Mouse (Mus musculus): ENCODE data around the gene Thoc5.

Gene Thoc5

DNA sequence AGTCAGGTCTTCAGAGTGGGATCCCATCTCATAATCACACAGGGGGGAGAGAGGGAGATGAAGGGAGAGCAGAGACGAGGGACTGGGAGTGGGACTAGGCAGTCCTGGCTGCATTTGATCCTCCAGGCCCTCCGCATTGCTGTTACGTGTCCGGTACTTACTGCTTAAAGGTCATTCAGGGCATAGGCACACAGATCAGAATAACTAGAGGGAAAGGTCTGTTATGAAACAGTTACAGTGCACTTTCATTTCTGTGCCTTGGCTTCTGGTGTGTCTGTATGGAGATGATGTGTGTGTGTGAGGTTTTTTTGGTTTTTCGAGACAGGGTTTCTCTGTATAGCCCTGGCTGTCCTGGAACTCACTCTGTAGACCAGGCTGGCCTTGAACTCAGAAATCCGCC is 11.1 kb downstream of the Thoc5 start:
- DNase-seq (ENCODE audit: low spot score in 2 of 2): no peak

DNA sequence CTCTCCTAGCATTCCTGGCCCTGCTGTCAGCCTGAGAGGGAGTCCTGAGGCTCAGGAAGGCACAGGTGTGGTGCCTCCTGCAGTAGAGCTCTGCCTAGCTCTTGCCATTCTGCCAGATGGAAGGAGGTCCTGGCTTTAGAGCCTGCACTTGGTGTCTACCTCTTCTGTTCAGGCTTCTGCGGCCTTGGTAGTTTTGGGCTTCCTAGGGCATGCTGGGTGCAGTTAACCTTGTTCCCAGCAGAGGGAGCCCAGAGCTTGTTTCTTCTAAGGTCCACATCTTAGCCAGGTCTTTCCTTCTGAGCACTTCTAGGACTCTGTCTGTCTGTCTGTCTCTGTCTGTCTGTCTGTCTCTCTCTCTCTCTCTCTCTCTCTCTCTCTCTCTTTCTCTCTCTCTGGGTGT is 20.9 kb downstream of the Thoc5 start:
- peak in 1 of 2 experiments; percentile 37 for DNase-seq (ENCODE audit: low spot score in 2 of 2)

DNA sequence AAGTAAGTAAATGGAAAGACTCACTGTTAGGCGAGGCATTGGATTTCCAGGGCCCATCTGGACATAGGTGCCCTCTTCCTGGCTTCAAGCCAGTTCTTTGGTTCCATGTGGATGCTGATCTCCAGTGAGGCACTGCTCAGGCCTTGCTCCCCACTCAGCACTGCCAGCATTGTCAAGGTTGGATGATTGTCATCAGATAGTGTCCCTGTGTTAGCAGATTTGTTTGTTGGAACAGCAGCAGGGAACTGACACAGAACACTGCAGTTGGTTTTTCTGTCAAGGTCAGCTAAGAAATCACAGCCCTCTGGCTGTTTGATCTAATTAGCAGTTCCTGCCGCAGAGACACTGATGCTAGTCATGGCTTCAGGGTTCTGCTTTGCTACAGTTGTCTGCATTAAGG is 26.2 kb downstream of the Thoc5 start:
- no peak for DNase-seq (ENCODE audit: low spot score in 2 of 2)

DNA sequence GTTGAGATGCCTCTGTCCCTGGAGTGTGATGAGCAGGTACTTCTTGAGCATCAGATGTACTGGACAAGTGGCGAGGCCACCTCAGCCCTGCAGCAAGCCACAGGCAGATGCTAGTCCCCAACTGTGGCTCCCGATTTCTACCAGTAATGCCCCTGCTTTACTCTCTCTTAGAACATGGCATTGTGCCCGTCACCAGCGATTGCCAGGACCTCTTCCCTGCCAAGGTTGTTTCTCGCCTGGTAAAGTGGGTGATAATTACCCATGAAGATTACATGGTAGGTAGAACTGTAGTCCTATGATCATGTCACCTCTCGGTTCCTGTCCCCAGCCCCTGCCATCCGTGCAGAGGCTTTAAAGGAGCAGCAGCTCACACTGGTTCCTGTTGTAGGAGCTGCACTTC is 26.6 kb downstream of the Thoc5 start:
- no peak for DNase-seq (ENCODE audit: low spot score in 2 of 2)

DNA sequence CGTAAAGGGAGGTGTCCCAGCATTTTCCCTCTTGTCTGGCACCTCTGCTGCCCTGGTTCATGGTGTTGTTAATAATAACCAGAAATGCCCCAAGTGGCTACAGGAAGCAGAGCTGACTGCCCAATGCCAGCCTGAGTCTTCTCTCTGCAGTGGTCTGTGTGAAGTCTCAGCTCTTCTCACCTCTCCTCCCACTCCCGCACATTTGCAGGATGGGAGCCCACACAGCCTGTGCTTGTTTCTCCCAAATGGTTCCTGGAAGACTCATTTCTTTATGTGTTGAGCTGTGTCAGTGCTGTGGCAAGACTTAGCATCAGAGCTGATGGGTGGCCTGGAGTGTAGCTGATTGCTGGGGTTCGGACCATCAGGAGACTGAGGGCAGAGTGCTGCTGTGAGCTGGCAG is 32.1 kb downstream of the Thoc5 start:
- no peak for DNase-seq (ENCODE audit: low spot score in 2 of 2)

DNA sequence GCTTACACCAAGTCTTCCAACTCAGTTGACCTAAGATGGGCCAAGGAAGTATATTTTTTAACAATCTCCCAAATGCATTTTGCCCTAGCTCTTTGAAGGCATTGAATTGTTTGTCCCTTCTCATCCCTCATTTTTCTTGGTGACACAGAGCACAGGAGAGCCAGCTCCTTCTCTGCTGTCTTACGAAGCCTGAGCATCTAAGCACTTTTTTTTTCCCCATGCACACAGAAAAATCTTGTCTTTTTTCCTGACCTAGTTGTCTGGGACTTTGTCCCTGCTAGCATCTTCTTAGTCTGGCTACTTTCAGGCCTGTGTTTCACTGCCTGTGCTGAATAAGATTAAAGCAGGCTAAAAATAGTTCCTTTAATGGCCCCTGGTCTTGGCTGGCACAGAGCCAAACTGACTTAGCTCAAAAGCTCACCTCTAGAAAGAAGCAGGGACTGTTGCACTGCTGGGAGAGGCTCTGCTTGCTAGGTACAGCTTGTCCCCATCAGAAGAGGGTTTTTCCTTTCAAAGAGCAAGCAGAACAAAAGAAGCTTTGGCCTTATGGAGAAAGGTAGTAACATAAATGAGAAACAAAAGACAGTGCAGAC is 36.0 kb downstream of the Thoc5 start:
- no peak for DNase-seq (ENCODE audit: low spot score in 2 of 2)

DNA sequence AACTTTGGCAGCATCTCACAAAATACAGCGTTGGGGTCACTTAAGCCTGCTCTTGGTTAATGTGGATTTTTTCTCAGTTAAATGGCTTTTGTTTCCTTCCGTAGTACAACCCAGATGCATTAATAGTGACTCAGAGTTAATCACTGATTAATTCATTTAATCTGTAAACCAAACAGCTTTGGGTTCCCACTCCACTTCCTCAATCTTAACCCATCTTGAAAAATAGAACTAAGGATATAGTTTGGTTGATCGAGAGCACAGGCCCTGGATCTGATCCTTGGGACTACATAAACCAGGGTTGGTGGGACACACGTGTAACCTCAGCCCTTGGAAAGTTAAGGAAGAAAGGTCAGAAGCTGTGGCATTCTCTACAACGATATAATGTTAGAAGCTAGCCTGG is 41.1 kb downstream of the Thoc5 start:
- DNase-seq (ENCODE audit: low spot score in 2 of 2): no peak

DNA sequence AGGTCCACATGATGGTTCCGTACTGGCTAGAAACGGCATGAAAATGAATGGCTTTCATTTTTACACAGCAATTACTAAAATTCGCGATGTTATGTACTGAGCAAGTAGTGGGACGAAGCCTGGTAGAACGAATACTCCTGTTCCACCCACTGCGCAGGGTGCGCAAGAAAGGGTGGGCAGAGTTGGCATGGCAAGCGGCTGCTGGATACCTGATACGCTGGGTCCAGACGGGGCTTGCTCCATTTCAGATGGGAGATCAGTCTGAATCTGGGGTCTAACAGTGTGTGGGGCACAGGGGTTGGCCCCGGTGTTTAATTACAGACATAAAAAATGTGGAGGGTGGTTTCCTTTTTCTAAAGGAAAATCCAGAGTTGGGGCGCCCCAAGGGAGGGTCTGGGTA is 51.4 kb downstream of the Thoc5 start:
- DNase-seq (ENCODE audit: low spot score in 2 of 2): no peak

DNA sequence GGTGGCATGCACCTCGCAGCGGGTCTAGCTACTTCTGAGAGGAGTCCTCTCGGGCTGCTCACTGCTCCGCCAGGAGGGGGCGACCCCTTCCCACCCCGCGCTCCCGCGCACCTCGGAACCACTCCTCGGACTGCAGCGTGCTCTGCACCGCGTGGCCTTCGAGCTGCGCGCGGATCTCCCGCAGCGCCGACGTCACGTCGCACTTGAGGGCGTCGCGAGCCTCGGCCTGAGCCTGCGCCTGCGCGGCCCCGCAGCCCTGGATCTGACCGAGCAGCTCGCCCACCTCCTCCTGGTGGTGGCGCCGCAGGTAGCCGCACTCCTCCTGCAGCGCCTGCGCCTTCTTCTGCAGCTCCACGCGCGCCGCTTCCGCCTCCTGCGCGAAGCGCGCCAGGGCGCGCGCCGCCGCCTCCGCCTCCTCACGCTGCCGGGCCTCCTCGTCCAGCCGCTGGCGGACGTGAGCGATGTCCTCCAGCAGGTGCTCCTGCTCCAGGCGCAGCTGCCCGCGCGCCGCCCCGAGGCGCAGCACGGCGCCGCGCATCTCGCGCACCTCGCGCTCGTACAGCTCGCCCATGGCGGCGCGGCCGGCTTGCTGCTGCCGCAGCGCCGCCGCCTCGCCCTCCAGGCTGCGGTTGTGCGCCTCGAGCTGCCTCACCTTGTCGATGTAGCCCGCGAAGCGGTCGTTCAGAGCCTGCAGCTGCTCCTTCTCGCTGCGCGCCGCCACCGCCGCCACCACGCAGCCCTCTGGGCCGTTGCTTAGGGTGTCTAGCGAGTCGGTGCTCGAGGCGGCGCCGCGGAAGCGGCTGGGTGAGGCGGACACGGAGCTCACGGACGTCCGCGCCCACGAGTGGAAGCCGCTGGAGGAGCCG is 52.1 kb downstream of the Thoc5 start:
- DNase-seq (ENCODE audit: low spot score in 2 of 2): peak; percentile 22 to 52

DNA sequence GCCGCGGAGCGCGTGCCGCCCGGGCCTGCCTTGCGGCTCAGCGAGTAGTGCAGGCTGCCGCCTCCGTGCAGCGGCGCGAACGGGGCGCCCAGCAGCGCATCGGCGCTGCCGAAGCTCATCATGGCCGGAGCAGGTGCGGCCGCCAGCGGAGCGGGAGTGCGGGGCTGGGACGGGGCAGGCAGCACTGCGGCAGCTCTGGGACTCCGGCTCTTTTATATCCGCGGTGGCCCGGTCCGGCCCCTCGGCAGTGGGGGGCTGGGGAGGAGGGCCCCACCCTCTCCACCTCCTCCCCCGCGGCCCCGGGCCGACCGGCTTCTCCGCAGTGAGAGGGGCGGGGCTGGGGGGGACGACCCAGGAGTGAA is 52.7 kb downstream of the Thoc5 start, which contains the start of gene Nefh:
TSS of gene Nefh (minus strand) at position 252 of the 362 bp plus-strand sequence.
- no peak for DNase-seq (ENCODE audit: low spot score in 2 of 2)

DNA sequence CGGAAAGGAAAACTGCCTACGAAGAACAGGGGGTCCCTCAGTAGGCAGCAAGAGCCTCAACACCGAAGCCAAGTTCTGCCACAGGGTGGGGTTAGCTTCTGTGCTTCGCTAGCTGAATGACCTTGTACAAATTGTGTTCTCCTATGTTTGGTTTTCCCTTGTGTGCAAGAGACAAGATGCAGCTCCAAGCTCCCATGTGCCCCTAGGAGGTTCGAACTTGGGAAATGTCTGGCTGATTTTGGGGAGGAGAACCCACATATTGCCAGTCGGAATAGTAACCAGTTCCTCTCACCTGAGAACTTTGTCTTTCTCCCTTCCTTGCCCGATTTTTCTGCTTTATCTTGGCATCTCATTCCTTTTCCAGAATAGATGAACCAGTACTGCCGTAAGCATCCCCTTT is 53.7 kb downstream of the Thoc5 start:
- DNase-seq (ENCODE audit: low spot score in 2 of 2): no peak

DNA sequence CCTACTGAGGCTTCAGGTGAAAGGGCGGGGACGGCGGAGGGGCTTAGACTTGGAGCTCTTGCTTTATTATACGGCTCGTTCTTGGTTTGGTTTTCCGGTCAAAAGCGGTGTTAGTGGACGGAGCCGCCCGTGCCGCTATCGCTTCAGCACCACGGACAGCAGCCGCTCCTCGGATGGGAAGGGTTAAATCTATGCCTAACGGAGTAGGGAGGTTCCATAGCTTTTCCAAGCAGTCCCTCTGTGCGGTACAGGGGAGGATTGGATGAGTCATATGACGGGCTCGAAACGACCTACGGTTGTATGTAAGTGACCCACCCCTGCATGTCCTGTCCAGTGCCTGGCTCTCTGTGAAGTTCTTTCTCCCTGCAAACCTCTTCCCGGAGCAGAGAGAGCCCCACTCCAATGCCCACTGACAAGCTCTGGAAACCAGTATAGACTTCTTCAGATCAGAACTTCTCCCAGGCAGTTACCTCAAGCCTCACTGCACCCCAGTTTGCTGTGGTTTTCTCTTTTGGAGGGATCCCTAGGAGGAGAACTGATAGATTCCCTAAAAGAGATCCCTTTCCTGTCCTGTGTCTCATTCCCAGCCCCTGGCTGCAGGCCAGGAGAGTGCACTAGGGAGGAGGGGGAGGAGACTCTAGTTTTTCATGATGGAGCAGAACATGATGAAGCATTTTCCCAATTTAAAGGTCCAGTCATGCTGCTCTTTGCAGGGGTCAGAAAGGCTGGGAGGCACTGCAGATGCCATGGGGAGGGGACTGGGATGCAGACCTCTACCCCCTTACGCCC is 54.3 kb downstream of the Thoc5 start:
- peak in 1 of 2 experiments; percentile 22 for DNase-seq (ENCODE audit: low spot score in 2 of 2)

DNA sequence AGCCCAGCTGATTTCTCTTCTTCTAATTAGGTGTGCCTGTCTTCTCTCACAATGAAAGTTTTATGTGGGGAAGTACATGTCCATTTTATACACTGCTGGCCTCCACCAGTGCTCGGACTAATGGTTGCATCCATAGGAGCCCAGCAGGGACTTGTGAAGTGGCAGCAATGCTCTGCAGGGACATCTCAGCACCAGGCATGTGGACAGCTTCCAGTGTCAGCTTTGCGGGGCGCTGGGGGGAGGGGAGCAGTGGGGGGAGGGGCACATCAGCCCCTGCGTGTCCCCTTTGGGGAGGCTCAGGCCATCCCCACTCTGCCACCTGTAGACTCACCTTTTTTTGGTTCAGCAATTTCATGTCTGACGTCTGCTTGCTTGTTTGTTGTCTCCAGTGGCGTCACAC is 58.3 kb downstream of the Thoc5 start:
- DNase-seq (ENCODE audit: low spot score in 2 of 2): no peak

DNA sequence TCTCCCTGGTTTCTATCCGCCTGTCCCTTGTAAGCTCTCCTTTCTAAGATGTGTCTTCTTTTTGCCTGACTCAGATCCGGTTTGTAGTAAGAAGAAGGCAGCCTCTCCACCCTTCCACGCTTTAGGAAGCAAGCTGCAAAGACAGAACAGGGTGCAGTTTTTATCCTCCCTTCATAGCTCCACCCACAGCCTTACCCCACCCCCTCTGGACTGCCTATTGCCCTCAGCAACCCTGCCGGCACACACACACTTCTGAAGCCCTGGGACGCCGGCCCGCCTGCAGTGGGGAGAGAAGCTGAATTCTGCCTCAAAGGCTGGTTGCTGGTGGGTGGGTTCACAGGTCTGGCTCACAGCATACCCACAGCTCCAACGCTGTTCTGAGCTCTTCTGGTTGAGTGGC is 58.8 kb downstream of the Thoc5 start:
- peak in 1 of 2 experiments; percentile 4 for DNase-seq (ENCODE audit: low spot score in 2 of 2)

DNA sequence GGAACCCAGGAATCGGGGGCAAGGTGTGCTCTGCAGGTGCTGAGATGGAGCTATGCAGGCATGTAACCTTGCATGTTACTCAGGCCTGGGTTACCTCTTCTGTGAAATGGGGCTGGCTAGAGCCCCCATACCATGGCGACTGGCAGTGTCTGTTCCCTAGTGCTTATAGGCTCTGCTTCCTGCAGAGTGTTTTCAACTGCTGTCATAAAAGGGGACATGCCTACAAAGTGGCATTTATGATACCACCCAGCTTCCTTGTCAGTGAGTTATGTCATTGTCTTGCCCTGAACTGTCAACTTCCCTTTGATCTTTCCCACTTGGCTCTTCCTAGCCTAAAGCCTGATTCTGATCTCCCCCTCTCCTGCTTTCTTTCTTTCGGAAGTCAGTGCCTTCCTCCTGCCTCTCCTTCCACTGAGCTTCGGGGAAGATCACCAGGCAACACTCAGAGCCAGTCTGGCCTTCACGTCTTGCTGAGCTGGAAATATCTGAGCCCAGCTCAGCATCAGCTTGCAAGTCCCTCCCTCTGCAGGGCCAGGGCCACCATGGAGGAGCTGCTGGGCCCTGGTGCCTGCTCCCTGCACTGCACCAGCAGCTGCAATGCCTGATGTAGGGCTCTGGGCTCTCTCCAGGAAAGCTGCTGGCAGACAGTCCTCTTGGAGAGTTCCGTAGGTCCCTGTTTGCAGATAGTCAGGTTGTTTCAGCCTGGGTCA is 68.1 kb downstream of the Thoc5 start:
- DNase-seq (ENCODE audit: low spot score in 2 of 2): no peak

DNA sequence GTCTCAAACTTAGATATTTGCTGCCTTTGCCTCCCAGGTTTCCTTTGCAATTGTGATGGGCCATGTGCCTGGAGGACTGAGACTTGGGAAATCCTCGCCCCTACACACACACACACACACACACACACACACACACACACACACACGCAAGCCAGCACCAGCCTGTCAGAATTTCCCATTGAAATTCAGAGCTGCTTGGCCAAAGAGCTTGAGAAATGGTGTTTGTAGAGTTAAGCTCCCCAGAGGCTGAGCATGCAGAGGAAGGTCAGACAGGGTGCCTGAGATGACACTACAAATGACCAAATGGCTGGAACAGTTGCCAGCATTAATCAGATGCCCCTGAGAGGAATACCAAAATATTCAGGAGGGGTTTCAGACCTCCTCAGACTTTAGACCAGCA is 71.2 kb downstream of the Thoc5 start:
- DNase-seq (ENCODE audit: low spot score in 2 of 2): no peak

DNA sequence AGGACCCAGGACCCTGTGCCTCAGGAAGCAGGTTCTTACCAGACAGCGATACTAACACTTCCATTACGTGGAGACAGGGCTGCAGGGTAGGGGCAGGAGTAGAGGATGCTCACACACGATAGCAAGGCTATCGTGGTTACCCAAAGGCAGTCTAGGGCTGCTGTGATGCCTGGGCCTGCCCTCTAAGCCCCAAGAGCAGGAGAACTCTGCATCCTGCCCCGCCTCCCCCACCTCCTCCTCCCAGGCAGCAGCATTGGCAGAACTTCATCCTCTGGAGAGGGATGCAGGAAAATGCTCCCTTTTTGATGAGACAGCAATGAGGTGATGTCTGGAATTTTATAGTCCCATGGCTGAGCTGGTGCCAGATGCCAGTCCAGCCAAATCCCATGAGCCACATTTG is 71.8 kb downstream of the Thoc5 start:
- no peak for DNase-seq (ENCODE audit: low spot score in 2 of 2)

DNA sequence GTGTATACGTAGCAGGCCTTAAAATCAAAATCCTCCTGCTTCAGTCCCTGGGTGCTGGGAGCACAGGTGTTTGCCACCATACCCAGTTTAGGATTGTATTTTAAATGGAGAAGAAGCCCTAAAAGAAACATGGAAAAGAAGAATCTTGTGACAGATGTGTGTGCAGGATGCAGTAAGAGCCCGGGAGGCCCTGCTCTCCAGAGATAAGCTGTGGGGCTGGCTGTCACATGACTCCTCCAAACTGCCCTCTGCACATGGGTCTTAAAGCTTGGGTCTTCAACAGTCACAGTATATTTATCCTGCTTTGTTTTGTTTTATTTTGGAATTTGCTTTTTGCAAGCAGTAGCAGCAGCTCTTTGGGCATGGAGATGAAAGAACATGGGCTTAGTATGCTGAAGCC is 72.4 kb downstream of the Thoc5 start:
- no peak for DNase-seq (ENCODE audit: low spot score in 2 of 2)

DNA sequence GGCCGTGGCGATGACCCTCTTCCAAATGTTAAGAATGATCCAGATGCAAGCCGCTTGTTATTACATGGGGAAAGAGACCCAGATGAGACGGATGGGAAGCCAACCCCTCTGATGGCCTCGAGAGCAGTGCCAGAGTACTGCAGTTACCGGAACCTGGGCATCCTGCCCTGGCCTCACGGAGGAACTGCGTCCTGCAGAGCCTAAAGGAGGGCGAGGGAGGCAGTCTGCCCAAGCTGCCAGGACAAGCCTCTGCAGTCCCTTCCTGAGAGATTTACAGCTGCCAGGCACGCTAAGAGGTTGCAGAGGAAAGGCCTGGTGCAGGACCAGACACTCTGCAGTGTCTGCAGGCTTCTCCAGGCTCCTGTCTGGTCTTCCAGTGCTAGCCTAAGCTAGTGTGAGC is 73.3 kb downstream of the Thoc5 start:
- peak in 1 of 2 experiments; percentile 11 for DNase-seq (ENCODE audit: low spot score in 2 of 2)

DNA sequence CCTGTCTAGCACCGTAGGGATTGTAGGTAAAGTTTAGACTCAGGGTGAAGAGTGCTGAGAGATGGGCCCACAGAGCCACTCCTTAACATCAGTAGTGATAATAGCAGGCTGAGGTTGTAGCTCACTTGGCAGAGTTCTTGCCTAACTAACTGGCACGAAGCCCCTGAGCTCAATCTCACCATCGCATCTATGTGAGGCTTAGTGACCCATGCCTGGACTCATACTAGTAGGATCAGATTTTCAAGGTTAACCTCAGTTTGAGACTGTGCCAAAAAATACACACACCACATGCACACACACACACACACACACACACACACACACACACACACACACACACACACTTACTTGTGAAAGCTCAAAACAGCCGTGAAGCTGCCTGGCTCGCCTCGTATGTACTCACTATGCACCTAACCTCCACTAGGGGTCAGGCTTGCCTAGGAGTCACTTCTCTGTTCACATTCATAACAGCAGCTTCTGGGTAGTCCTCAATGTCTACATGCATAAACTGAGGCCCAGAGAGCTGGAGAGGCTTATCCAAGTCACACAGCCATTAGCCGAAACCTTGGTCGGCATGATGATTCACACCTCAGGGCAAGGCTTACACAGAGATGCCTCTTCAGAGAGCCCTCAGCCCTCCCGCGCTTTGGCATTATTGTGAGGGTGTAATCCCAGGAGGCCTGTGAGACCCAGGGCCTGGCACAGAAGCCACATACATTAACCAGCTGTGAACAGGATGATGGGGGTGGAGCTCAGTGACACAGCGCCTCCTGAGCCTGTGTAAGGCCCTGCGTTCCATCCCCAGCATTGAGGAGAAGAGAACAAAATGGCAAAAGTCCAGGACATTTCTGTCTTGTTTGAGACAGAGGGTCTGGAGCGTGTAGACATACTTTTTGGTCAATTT is 78.1 kb downstream of the Thoc5 start:
- DNase-seq (ENCODE audit: low spot score in 2 of 2): peak in 1 of 2 experiments; percentile 29

DNA sequence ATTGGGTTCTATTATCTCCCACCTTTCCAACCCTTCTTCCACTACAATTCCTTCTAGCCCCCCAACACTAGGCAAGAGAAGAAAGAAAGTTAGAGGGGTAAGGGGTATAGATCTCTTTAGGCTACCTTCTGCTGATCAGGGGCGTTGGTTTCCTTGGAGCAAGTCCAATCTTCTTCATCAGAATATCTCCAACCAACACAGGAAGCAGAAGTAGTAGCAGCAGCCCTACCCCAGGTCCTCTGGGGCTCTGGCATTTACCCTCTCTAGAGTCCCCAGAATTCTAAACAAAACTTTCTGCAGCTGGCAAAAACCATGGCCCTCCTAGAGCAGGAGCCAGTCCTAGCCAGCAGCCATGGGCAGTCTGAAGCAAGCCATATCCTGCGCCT is 78.7 kb downstream of the Thoc5 start:
- DNase-seq (ENCODE audit: low spot score in 2 of 2): no peak

Measured in urinary bladder, adult 18-20 months (tissue).